Mouse (Mus musculus) hematopoietic stem cell, adult 5-6 weeks (primary cell): ENCODE measurements around the gene Rab3d. TPM values are rescaled to one million over a fixed set of nuclear protein-coding genes. Genes with fewer than 3 reads are reported as not detected.
"Not testable (repeated sequence)": the region's sequence is repeated elsewhere in the genome, so short reads cannot be mapped to it uniquely, and the experiment has no call there.

ENCODE experiments used
- ATAC-seq, 2 experiments: fragments of 125-278 bp in 1 of 2; replicated peaks in 1 of 2; 2 replicates each; pipeline ENCODE4 v1.8.0; 2016 to 2017; ENCODE audit warnings: inconsistent platforms in 2 of 2, mild to moderate bottlenecking in 2 of 2, moderate number of reproducible peaks in 2 of 2, low read depth in 1 of 2, moderate TSS enrichment in 1 of 2; ENCODE audit not compliant: low FRiP score in 2 of 2, poor library complexity in 2 of 2, severe bottlenecking in 2 of 2, insufficient read depth in 1 of 2, low TSS enrichment in 1 of 2
- total RNA-seq: library from RNA; stranded (forward); fragments of 172-1452, 232-1000 nt; gene quantifications from 2 replicates; pipeline ENCODE4 v1.2.3, GENCODE M21; 2017

Gene Rab3d
- total RNA-seq, 1 experiment from 2014 or later: 13.5 TPM

DNA sequence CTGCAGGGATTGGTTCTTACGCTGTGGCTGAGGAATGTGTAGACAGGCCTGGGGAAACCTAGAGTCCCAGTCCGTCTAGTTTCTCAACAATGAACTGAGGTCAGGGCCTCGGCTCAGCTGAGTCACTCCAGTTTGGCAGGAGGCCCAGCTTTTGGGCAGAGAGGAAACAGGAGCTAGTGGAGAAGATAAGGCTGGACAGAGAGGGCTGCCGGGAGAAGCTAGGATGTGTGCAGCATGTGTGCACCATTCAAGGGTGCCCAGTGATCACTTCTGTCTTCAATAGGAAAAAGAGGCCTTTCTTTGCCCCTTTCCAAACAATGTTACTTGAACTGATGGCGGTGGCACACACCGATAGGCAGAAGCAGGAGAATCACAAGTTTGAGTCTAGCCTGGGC lies 6.1 kb upstream of the Rab3d start:
- ATAC-seq: peak; percentile 80 to 84

DNA sequence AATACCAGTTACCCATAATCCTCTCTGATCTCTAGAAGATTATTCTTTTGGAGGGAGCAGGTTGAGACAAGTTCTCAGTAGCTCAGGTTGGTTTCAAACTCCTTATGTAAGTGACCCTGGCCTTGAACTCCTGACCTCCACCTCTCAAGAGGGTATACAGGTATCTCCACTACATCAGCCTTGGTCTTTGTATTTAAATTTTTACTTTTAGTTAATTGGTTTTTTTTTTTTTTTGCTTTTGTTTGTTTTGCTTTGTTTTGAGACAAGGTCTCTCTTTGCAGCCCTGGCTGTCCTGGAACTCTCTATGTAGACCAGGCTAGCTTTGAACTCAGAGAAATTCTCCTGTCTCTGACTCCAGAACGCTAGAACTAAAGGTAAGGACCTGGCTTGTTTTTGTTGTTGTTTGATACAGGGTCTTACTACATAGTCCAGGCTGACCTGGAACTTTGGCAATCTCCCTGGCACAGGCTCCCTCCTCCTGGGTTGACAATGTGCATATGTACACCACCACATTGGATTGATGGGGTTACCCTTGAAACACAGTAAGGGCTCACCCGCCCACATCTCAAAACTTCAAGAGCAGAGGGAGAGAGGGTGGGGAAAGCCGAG lies 5.6 kb upstream of the Rab3d start:
- ATAC-seq: no peak

DNA sequence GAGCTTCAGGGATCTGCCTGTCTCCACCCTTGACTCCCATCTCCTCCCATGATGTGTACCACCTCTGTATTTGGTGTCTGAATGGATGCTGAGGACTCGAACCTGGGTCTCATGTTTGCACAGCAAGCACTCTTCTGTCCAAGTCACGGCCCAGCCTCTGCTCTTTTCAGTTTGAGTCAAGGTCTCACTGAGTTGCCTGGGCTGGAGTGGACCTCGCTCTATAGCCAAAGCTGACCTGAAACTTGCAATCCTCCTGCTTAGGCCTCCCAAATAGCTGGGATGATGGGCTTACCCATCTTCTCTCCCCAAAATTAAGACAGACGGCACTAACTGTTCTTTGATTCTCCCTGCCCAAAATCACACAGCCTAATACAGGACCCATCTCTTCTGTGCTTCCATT lies 5.0 kb upstream of the Rab3d start:
- no peak for ATAC-seq

DNA sequence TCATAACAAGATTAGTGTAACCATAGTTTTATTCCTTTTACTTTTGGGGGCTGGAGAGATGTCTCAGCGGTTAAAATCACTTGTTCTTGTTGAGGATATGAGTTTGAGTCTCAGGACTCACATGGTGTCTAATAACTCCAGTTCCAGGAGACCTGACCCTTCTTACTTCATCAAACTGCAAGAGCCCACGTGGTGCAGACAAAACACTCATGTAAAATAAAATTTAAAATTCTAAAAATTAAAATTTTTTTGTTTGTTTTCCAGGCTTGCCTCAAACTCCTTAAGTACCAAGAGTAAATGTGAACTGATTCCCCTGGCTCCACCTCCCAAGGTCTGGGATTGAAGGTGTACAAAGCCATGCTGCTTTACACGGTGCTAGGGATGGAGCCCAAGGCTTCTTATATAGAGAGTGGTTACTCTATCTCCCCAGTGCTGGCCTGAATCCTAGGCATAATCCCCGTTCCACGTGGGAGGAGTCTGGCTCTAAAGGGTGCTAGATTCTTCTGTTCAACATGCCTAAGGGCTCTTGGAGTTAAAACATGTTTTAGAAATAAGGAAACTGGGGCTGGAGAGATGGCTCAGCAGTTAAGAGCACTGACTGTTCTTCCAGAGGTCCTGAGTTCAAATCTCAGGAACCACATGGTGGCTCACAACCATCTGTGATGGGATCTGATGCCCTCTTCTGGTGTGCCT lies 846 bp upstream of the Rab3d start:
- no peak for ATAC-seq

DNA sequence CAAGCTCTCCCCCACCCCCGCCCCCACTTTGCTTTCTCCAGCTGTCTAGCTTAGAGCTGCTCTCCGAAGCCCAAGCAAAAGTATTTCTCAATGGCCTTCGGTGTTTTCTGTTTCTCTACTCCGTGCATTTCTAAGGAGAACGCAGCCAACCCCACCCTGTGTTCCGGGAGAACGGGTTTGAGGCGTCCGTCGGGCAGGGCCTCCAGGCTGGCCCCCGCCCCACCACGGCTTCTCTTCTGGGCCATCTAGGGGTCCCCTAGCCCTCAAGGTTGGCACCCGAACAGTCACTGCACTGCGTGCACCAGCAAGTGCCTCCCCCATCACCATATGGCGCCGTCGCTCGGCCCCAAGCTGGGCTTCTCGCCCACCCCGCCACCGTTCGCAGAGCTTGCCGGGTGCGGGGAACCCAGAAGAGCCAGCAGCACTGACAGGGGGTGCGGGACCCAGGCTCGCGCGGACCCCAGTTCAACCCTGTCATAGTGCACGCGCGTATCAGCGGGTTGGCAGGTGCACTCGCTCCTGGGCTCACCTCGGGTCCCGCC lies 428 bp downstream of the Rab3d start:
- peak in 1 of 2 experiments; percentile 9; a peak in 1 of 4 replicates for ATAC-seq

DNA sequence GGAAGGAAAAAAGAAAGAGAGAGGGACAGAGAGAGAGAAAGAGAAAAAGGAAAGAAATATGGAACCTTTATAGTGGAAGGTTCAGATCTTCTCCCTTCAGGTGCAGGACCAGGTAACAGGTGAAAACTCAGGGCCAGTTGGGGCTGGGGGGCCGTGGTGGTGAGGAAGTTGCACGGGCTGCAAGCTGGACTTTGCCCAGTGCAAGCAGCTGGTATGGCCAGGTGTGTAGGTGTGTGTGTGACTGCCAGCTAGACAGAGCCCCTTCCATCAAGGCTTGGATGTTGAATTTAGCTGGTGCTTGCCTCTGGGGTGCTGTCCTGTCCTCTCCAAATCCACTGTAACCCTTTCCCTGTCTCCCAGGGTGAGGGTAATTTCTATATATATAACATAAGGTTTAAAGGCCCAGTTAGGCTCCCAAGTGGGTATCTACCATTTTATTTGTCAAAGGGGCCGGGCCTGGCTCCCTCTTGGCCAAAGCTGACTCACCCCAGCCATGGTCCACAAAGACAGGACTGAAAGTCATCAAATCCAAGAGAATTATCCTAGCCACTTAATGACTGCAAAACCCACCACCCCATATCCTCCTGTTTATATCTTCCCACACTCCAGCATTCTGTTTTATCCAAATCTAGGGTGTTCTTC lies 1.0 kb downstream of the Rab3d start:
- no peak for ATAC-seq

DNA sequence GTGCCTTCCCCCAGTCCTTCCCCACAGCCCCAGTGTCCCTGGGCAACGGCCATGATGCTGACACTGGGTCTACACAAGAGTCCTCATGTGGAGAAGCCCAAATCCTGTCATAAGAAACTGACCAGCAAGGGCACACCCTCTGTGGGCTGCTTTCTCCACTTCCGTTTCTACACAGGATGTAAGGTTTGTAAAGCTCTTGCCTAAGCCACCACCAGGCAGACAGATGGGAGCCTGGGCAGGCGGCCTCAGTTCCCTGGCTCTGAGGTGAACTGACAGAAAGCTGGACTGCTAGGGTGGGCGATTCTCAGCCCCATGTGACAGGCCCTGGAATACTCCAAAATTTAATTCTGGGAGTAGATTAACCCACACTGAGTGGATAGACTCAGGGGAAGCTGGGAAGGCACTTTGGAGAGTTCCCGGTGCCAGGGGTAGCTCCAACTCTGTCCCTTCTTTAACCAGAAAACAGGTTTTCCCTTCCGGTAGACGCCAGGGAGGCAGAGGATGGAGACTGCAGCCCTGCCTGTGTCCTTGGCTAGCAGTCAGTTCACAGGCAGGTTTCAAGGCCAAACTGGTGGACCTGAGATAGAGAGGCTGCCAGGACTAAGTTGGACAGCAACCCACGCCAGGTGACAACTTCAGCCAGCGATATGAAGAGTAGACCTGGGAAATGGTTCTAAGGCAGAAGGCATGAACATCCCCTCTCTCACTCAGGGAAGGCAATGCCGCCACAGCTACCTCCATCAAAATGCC lies 8.3 kb downstream of the Rab3d start:
- peak; percentile 35 to 92; a peak in 3 of 4 replicates for ATAC-seq

DNA sequence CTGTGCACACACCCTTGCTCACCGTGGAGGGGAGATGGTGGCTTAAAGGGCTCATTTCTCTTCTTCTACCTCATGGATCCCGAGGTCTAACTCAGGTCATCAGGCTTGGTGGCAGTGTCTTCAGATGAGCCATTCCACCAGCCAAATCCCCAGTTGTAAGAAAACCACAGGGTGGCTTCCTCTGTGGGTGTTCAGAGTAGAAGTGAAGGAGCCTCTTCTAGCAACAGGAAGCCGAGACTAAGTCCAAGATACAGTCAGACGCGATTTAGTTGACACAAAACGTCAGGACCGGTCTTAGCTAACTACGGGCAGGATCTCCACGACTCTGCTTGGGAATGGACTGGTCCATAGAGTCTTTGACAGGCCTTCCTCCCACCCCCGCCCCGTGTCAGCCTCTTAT lies 9.8 kb downstream of the Rab3d start:
- ATAC-seq: peak; percentile 14 to 26; a peak in 1 of 4 replicates

DNA sequence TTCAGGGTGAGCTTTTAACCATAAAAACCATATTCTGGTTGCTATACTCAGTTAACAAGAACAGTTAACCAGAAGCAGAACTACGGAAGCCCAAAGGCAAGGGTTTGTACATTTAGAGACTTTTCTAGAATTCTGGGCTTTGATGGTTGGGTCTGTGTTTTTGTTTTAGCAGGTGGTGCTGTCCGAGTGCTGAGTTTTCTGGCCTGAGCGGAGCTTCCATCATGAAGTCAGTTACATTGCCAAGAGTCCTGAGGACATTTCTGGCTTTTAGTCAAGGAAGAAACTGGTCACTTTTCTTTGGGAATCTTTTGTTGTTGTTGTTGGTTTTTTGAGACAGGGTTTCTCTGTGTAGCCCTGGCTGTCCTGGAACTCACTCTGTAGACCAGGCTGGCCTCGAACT lies 14.0 kb downstream of the Rab3d start:
- ATAC-seq: no peak

DNA sequence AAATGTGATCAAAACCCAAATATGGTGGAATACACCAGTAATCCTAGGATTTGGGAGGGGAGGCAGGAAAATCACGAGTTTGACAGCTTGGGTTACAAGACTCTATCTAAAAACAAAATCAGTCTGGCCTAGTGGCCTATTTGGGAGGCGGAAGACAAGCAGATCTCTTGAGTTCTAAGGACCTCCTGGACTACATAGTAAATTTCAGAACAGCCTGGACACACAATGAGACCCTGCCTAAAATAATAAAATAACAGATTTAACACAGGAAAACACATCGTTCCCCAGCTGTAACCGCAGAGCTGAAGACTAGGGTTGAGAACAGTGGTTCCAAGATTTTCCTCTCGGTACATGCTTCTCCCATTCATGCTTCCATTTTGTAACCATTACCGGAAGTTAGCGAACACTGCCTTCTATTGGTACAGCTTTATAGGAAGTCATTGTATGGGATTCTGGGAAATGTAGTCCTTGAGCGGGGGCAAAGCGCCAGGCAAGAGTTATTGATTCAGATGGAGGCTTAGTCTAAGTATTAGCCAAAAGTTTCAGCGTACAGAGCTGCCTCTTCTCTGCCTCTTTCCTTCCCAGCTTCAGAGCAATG lies 16.7 kb downstream of the Rab3d start:
- peak; percentile 82 to 89 for ATAC-seq

DNA sequence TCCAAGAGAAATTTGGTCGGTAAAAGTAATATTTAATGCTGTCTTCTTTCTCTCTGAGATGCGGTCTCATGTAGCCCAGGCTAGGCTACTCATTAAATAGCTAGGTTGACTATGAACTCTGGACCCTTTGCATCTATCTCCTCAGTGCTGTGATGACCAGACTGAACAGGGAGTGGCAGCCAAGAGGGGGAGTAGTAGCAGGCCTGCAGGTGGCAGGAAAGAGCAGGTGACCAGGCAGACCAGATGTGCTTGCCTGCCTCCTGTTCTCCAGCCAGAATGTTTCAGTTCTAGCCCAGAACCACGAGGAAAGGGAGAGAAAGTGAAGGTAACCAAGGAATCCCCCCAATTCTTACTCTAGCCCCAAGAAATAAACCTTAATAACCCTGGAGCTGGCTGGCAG lies 28.8 kb downstream of the Rab3d start:
- peak; percentile 42 to 59; a peak in 1 of 4 replicates for ATAC-seq

DNA sequence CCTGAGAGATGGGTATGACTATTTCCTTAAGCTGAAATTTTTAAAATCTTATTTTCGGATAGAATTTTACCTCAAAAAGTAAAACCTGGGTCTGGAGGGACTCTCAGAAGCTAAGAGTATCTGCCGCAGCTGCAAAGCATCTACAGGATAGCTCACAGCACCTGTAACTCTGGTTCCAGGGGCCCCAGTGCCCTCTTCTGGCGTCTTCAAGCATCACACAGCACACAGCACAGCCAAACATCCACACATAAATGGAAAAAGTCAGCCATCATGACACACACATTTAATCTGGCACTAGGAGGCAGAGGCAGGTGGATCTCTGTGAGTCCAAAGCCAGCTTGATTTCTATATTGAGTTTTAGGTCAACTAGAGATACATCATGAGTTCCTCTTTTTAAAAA lies 41.4 kb downstream of the Rab3d start:
- ATAC-seq: no peak

DNA sequence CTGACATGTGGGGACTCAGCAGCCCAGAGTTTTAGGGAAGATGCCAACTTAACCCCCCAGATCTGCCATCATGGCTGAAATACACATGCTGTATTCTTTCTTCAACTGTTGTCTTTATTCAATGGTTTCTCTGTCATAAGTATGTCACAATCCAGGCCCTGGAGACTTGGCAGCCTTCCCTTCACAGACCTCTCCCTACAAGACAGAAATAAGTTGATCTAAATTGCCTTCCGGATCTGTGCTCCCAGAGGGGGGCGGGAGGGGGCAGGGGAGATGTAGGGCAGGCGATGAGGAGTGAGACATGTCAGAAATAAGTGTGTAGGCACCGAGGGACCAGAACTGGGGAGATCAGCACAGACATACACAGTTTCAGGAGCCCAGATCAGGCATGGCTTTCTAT lies 45.8 kb downstream of the Rab3d start:
- no peak for ATAC-seq

DNA sequence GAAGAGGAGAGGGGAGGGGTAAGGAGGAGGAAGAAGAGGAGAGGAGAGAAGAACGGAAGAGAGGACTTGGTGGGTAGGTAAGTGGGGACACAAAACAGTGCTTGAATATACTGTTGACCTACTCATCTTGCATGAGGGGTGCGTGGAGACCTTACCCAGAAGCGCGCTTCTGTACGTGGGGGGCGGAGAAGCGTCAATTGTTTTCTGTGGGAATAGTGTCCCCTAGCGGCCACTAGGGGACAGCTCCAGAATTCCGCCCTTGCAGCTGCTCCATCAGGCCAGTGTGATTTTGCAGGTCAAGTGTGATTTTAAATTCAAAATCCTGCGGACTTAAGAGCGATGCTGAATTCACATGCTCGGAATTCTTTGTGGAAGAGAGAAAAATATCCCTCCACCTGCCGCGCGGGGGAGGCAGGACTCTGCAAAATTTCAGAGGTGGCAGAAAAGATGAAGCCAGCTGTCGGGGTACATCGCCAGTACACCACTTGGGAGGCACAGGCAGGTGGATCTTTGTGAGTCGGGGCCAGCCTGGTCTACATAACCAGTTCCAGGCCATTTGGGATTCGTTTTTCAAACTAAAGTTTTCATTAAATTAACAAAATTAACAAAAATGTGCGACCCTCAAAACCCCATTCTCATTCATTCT lies 47.0 kb downstream of the Rab3d start:
- peak; percentile 42 to 65; a peak in 2 of 4 replicates for ATAC-seq

DNA sequence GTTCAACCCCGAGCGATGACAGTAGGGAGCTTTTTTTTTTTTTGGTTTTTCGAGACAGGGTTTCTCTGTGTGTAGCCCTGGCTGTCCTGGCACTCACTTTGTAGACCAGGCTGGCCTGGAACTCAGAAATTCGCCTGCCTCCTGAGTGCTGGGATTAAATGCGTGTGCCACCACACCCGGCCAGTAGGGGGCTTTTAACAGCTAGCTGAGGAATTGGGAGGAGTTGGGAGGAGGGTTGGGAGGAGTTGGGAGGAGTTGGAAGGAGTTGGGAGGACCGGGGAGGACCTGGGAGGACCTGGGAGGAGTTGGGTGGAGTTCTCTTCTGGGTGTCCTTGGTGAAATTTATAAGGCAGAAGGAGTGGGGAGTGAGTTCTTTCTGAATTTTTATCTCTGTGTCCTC lies 48.7 kb downstream of the Rab3d start:
- not testable (repeated sequence) for ATAC-seq

DNA sequence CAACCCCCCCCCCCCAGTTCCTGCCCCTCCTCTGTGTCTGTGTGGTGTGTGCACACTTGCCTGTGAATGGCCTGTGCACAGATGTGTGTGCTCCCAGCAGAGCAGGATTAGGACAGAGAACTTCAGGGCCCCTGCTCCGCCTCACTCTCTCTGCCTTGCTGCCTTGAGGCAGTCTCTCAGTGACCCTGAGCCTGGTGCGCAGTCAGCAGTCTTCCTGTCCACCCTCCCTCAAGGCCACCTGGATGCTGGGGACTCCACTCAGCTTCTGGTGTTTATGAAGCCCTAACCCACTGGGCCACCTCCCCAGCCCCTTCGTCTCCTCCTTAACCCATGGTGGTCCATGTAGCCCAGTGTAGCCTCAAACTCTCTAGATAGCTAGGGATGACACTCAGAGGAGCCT lies 50.3 kb downstream of the Rab3d start:
- no peak for ATAC-seq

DNA sequence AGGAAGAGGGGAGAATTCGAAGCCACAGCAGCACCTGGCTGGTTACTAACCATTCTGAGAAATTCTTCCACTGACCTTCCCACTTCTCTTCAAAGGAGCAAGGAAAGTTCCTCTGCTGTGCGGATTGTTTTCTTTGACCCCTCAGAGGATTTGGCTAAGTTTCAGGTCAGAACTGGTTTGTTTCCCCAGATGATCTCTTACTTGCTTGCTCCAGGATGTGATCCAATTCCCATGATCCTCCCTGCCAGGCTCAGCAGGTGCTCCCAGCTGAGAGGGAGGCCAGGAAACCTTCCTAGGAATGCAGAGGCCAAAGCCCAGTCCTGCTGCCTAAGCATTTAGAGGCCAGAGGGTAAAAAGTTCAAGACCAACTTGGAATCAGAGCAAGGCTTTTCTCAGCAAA lies 51.4 kb downstream of the Rab3d start:
- ATAC-seq: no peak
